Mouse (Mus musculus) hindbrain, embryonic 11.5 days (tissue): Measurements from ENCODE around the gene Nos1ap. TPM values are rescaled to one million over a fixed set of nuclear protein-coding genes. Genes with fewer than 3 reads are reported as not detected.

ENCODE experiments used
- ATAC-seq: fragments of 200-750 bp; cut with Nextera tagmentation; 2 replicates; pipeline ENCODE4 v1.8.0; 2017; ENCODE audit warnings: mild to moderate bottlenecking, moderate TSS enrichment, moderate library complexity; ENCODE audit not compliant: low FRiP score
- DNase-seq: peaks from one replicate; pipeline ENCODE4 v3.0.0-alpha.2; 2015; ENCODE audit warnings: low spot score
- H3K27ac ChIP-seq: fragments of 300-500 bp; sonication (generic); 2 replicates; pipeline ENCODE4 v1.5.1; 2014; ENCODE audit warnings: mild to moderate bottlenecking, low read depth, low read length
- H3K27me3 ChIP-seq: fragments of 300-500 bp; sonication (generic); 2 replicates; pipeline ENCODE4 v1.6.1; 2014; ENCODE audit warnings: mild to moderate bottlenecking, low read length, moderate library complexity, mixed read lengths; ENCODE audit not compliant: control insufficient read depth, insufficient read depth
- H3K36me3 ChIP-seq: fragments of 300-500 bp; sonication (generic); 2 replicates; pipeline ENCODE4 v1.6.1; 2014; ENCODE audit warnings: mild to moderate bottlenecking, low read length, moderate library complexity, mixed read lengths; ENCODE audit not compliant: control insufficient read depth, insufficient read depth
- H3K4me1 ChIP-seq: fragments of 300-500 bp; sonication (generic); replicated peaks from 2 replicates; pipeline ENCODE4 v1.6.1; 2014; ENCODE audit warnings: low read length, mixed read lengths; ENCODE audit not compliant: control insufficient read depth, insufficient read depth
- H3K4me2 ChIP-seq: fragments of 300-500 bp; sonication (generic); replicated peaks from 2 replicates; pipeline ENCODE4 v1.6.1; 2014; ENCODE audit warnings: mild to moderate bottlenecking, low read depth, low read length
- H3K4me3 ChIP-seq: fragments of 300-500 bp; sonication (generic); 2 replicates; pipeline ENCODE4 v1.5.1; 2014; ENCODE audit warnings: low read depth, low read length
- H3K9ac ChIP-seq: fragments of 300-500 bp; sonication (generic); 2 replicates; pipeline ENCODE4 v1.6.1; 2014; ENCODE audit warnings: low read depth, low read length
- H3K9me3 ChIP-seq: fragments of 300-500 bp; sonication (generic); 2 replicates; pipeline ENCODE4 v1.6.1; 2016; ENCODE audit warnings: low read length; ENCODE audit not compliant: control insufficient read depth
- WGBS: fragments of 180-500 bp; shearing (Covaris S2); extraction: QIAGEN DNeasy Blood & Tissue Kit; methylation state at CpG from one replicate; pipeline ENCODE4 v1.1.7; 2014; 5-methylcytosine and 5-hydroxymethylcytosine counted together
- polyA plus RNA-seq: library from polyadenylated mRNA; unstranded; fragments of >200 nt; fragmentation: Nextera tagmentation; extraction: Ambion mirVana; gene quantifications from 2 replicates; pipeline ENCODE4 v1.2.1, GENCODE M21; 2014

Gene Nos1ap
- polyA plus RNA-seq, 1 experiment from 2014 or later: 9.7 TPM

GRCm38 (mm10) chr1:170560768-170561167 lies 28.9 kb downstream of the Nos1ap start:
- Histone ChIP-seq H3K4me3 (no peak overlapping the region), H3K9ac (no peak overlapping the region), H3K27ac (no peak overlapping the region), H3K9me3 (no peaks in the 10 kb centered on the region), H3K4me2 (no peak overlapping the region), H3K36me3 (no peaks in the 10 kb centered on the region), H3K4me1 (no peaks in the 10 kb centered on the region), H3K27me3 (no peaks in the 10 kb centered on the region)
- ATAC-seq (no peak), DNase-seq (no peak)
- 86% methylated on average over 3 of the region's 3 CpGs for WGBS

- no peak overlapping the region for H3K9ac ChIP-seq
- no peaks in the 10 kb centered on the region for H3K27me3 ChIP-seq
- 92% methylated on average over 4 of the region's 4 CpGs for WGBS
- H3K4me1 ChIP-seq: no peaks in the 10 kb centered on the region
- H3K9me3 ChIP-seq: no peaks in the 10 kb centered on the region
- H3K4me2 ChIP-seq: no peak overlapping the region
- ATAC-seq (no peak), DNase-seq (no peak)
- H3K27ac ChIP-seq: no peak overlapping the region
- no peaks in the 10 kb centered on the region for H3K36me3 ChIP-seq
- H3K4me3 ChIP-seq: no peak overlapping the region
Observed at GRCm38 (mm10) chr1:170557962-170558361, 31.7 kb downstream of the Nos1ap start.

GRCm38 (mm10) chr1:170556696-170557095 lies 33.0 kb downstream of the Nos1ap start:
- H3K4me2 ChIP-seq: no peak overlapping the region
- H3K9ac ChIP-seq: no peak overlapping the region
- 89% methylated on average over 6 of the region's 6 CpGs for WGBS
- DNase-seq (no peak), ATAC-seq (no peak)
- no peak overlapping the region for H3K27ac ChIP-seq
- H3K27me3 ChIP-seq: no peaks in the 10 kb centered on the region
- no peaks in the 10 kb centered on the region for H3K9me3 ChIP-seq
- no peaks in the 10 kb centered on the region for H3K4me1 ChIP-seq
- no peak overlapping the region for H3K4me3 ChIP-seq
- no peaks in the 10 kb centered on the region for H3K36me3 ChIP-seq

GRCm38 (mm10) chr1:170554939-170555293 lies 34.7 kb downstream of the Nos1ap start:
- Histone ChIP-seq H3K27ac (no peak overlapping the region), H3K9me3 (no peaks in the 10 kb centered on the region), H3K36me3 (no peaks in the 10 kb centered on the region), H3K4me1 (no peaks in the 10 kb centered on the region), H3K4me2 (no peak overlapping the region), H3K27me3 (no peaks in the 10 kb centered on the region), H3K4me3 (no peak overlapping the region), H3K9ac (no peak overlapping the region)
- ATAC-seq (no peak), DNase-seq (no peak)
- 95% methylated on average over 3 of the region's 3 CpGs for WGBS

DNA sequence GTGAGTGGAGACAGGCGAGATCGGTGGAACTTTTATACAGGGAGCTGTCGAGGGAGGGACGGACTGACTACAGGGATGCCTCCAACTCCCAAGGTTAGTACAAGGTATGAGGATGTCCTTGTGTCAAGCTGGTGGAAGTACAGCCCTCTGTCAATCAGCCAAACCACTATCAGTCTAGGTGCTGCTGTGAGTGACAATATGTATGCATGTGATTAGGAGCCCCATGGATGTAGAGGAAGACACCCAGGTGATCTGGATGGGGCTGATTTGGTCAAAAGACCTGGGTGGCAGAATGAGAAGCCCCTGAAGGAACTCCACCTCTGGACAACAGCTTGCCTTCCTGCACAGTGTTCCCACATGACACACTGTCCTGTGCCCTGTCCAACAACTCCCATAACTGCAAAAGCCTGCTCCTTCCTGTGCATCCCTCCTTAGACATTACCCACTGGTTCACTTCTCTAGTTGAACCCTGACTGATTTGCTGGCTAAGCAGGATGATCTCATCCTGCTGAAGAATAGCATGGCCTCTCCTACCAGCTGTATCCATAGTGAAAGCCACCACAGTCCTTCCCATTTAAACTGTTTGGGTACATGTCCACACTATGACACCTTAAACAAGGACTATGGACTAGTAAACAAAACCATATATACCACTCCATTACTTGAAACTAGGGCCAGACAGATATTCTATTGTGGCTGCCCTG lies 35.3 kb downstream of the Nos1ap start:
- DNase-seq (no peak), ATAC-seq (no peak)
- 97% methylated on average over 4 of the region's 4 CpGs for WGBS
- Histone ChIP-seq H3K4me1 (no peaks in the 10 kb centered on the region), H3K27ac (no peak overlapping the region), H3K36me3 (no peaks in the 10 kb centered on the region), H3K4me3 (no peak overlapping the region), H3K4me2 (no peak overlapping the region), H3K9ac (no peak overlapping the region), H3K9me3 (no peaks in the 10 kb centered on the region), H3K27me3 (no peaks in the 10 kb centered on the region)

GRCm38 (mm10) chr1:170550649-170551440 lies 38.8 kb downstream of the Nos1ap start:
- H3K36me3 ChIP-seq: no peaks in the 10 kb centered on the region
- H3K27ac ChIP-seq: no peak overlapping the region

GRCm38 (mm10) chr1:170549059-170549458 lies 40.6 kb downstream of the Nos1ap start:
- Histone ChIP-seq H3K4me3 (no peak overlapping the region), H3K4me1 (no peaks in the 10 kb centered on the region), H3K27me3 (no peaks in the 10 kb centered on the region), H3K9me3 (no peaks in the 10 kb centered on the region), H3K36me3 (no peaks in the 10 kb centered on the region), H3K27ac (no peak overlapping the region), H3K4me2 (no peak overlapping the region), H3K9ac (no peak overlapping the region)
- WGBS: 84% methylated on average over 9 of the region's 9 CpGs
- DNase-seq (no peak), ATAC-seq (no peak)

More at GRCm38 (mm10) chr1:170550649-170551440, 38.8 kb downstream of the Nos1ap start:
- Histone ChIP-seq H3K4me1 (no peaks in the 10 kb centered on the region), H3K27me3 (no peaks in the 10 kb centered on the region), H3K4me3 (no peak overlapping the region), H3K4me2 (no peak overlapping the region), H3K9ac (no peak overlapping the region), H3K9me3 (no peaks in the 10 kb centered on the region)
- WGBS: 61% methylated on average over 8 of the region's 8 CpGs
- ATAC-seq: no peak
- DNase-seq: no peak

- H3K9me3 ChIP-seq: no peaks in the 10 kb centered on the region
- no peak overlapping the region for H3K4me2 ChIP-seq
- 96% methylated on average over 14 of the region's 14 CpGs for WGBS
- H3K9ac ChIP-seq: no peak overlapping the region
- no peak overlapping the region for H3K27ac ChIP-seq
- no peaks in the 10 kb centered on the region for H3K4me1 ChIP-seq
- no peak overlapping the region for H3K4me3 ChIP-seq
- H3K27me3 ChIP-seq: no peaks in the 10 kb centered on the region
- DNase-seq (no peak), ATAC-seq (no peak)
- H3K36me3 ChIP-seq: no peaks in the 10 kb centered on the region
Observed at GRCm38 (mm10) chr1:170548192-170548795, 41.4 kb downstream of the Nos1ap start.
